Mouse (Mus musculus): ENCODE results near the gene Cnga2. TPM values are rescaled to one million over a fixed set of nuclear protein-coding genes. Genes with fewer than 3 reads are reported as not detected.

Gene Cnga2
- polyA plus RNA-seq (2014; fragmentation: Nextera tagmentation; extraction: Ambion mirVana) = 0.07 and 0.09 TPM in 2 replicates

DNA sequence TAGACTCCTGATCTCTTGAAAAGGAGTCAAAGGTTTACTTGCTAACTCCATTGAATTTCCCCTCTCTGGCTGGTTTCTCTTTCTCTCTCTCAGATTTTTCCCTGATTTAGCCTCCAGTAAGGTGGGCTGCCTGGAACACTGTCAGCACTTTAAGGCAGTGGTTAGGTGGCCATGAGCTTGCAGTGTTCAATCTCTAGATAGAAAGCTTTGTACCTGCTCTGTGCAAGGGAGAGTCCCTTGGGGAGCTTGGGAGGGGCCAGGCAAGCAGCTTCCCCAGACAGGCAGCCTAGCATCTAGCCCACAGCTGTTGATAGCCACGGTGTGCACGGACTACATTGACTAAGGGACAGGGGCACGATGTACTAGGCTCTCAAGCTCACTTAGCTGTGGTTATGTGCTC is at the start of gene Cnga2:
Cnga2 (plus strand) TSS at position 301 of the 400 bp plus-strand sequence.
- Histone ChIP-seq H3K27ac (replicated peaks; ENCODE audit: low read depth, low read length) (no peak within 1 kb of the TSS), H3K9ac (replicated peaks; ENCODE audit: low read length) (no peak within 1 kb of the TSS), H3K9me3 (ENCODE audit: control insufficient read depth, low read length) (no peaks in the 10 kb centered on the region), H3K36me3 (ENCODE audit: control insufficient read depth, insufficient read depth, low read length) (no peaks in the 10 kb centered on the region), H3K4me1 (ENCODE audit: control insufficient read depth, insufficient read depth, low read length) (no peaks in the 10 kb centered on the region), H3K27me3 (ENCODE audit: control insufficient read depth, insufficient read depth, low read length) (no peaks in the 10 kb centered on the region), H3K4me2 (ENCODE audit: low read length) (no peak within 1 kb of the TSS), H3K4me3 (replicated peaks; ENCODE audit: low read depth, low read length) (no peak within 1 kb of the TSS)
- no peak for ATAC-seq (ENCODE audit: low FRiP score, low TSS enrichment)
- no peak for DNase-seq
- 67% methylated on average over 3 of the region's 3 CpGs for WGBS

DNA sequence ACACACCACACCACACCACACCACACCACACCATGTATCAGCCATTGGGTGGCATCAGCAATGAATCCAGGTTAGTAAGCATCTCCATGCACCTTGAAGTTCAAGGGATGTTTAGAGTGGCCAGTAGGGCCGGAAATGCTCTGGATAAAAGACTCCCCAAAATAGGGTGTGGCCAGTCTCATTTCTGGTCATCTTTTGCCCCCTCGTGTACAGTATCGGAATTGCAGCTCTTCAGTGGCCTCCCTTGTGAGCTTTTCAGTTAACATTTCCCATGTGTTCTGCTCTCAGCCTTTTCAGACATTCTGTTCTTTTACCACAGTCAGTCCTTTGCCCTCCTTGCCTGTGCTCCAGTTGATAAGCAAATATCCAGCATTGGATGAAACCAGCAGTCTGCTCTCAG is 45.0 kb upstream of the Cnga2 start:
- Histone ChIP-seq H3K27me3 (ENCODE audit: control insufficient read depth, insufficient read depth, low read length) (no peaks in the 10 kb centered on the region), H3K4me2 (ENCODE audit: low read length) (no peak overlapping the region), H3K27ac (replicated peaks; ENCODE audit: low read depth, low read length) (no peak overlapping the region), H3K4me3 (replicated peaks; ENCODE audit: low read depth, low read length) (no peak overlapping the region), H3K9ac (replicated peaks; ENCODE audit: low read length) (no peak overlapping the region), H3K9me3 (ENCODE audit: control insufficient read depth, low read length) (no peaks in the 10 kb centered on the region), H3K4me1 (ENCODE audit: control insufficient read depth, insufficient read depth, low read length) (no peaks in the 10 kb centered on the region), H3K36me3 (ENCODE audit: control insufficient read depth, insufficient read depth, low read length) (no peaks in the 10 kb centered on the region)
- 18% methylated on average over 3 of the region's 3 CpGs for WGBS
- DNase-seq = peak; percentile 59
- no peak for ATAC-seq (ENCODE audit: low FRiP score, low TSS enrichment)

DNA sequence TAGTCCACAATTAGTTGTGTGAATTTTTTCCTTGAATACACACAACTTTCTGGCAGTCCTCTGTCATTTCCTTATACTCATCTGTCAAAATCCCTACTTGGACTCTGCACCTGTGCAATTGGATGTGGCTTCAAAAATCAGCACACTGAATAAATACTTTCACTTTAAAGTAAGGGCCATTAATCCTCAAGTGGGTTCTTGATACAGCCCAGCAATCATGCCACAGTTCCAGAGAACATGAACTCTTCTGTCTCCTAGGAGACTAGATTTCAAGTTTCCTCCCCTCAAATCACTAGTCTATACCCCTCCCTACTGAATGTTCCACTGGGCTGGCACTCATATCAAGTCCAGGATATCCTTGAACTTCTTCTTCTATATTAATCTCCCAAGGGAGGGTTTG is 33.3 kb upstream of the Cnga2 start:
- ATAC-seq (ENCODE audit: low FRiP score, low TSS enrichment) (no peak), DNase-seq (no peak)
- Histone ChIP-seq H3K9me3 (ENCODE audit: control insufficient read depth, low read length) (no peaks in the 10 kb centered on the region), H3K4me1 (ENCODE audit: control insufficient read depth, insufficient read depth, low read length) (peaks cover 2% of the 10 kb centered on the region; the same call in 1 of the 2 replicates), H3K27ac (replicated peaks; ENCODE audit: low read depth, low read length) (no peak overlapping the region), H3K4me2 (ENCODE audit: low read length) (no peak overlapping the region), H3K27me3 (ENCODE audit: control insufficient read depth, insufficient read depth, low read length) (no peaks in the 10 kb centered on the region), H3K36me3 (ENCODE audit: control insufficient read depth, insufficient read depth, low read length) (no peaks in the 10 kb centered on the region), H3K9ac (replicated peaks; ENCODE audit: low read length) (no peak overlapping the region), H3K4me3 (replicated peaks; ENCODE audit: low read depth, low read length) (no peak overlapping the region)

DNA sequence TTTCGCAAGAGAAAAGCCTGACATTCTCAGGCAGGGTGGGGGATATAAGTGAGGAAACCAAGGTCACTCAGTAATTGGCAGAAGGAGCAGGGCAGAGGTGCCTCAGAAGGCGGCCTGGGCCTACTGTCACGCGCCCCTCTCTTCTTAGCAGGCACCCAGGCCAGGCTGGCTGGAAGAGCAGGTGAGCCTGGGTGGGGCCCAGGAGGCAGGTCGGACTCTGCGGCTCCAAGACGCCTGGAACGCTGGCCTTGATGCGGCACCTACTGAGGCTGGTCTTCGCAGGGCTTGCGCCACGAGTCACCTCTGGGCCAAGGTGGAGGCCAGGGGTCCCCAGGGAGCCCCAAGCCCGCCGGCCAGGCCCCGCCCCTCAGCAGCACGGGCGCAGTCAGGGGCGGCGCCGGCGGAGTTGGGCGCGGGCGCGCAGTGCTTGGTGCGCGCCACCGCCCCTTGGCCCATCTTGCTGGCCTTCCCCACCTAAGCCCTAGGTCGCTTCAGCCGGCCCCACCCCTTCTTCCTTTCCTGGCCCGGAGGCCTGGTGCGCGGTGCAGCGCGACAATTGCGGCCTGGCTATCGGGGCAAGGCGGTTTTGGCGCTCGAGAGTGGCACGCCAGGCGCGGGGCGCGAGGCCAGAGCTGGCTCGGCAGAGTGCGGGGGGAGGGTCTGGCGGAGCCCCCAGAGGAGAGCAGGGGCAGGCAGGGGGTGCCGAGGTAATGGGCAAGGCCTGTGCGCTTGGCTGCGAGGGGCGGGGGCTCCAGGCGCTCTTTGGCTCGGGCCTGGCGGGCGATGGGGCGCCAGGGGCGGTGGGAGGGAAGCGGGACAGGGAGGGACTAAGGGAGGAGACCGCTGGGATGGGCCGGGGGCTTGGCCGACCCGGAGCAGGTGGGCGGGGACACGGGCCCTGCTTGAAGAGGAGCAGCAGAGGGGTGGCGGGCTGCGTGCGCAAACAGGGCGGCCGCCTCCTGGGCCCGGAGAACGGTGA is 29.3 kb upstream of the Cnga2 start, which contains the start of gene Prrg3:
Prrg3 (plus strand) TSS at position 552 of the 979 bp plus-strand sequence.
- ATAC-seq (ENCODE audit: low FRiP score, low TSS enrichment) (peak; percentile 84), DNase-seq (peak; percentile 67)
- WGBS = 26% methylated on average over 50 of the region's 72 CpGs
- Histone ChIP-seq H3K9me3 (ENCODE audit: control insufficient read depth, low read length) (no peaks in the 10 kb centered on the region), H3K4me3 (replicated peaks; ENCODE audit: low read depth, low read length) (peak within 1 kb of the TSS; percentile 44), H3K27ac (replicated peaks; ENCODE audit: low read depth, low read length) (peak within 1 kb of the TSS; percentile 67), H3K27me3 (ENCODE audit: control insufficient read depth, insufficient read depth, low read length) (no peaks in the 10 kb centered on the region), H3K36me3 (ENCODE audit: control insufficient read depth, insufficient read depth, low read length) (no peaks in the 10 kb centered on the region), H3K9ac (replicated peaks; ENCODE audit: low read length) (peak within 1 kb of the TSS; percentile 66), H3K4me1 (ENCODE audit: control insufficient read depth, insufficient read depth, low read length) (peaks cover 6% of the 10 kb centered on the region; the same call in 1 of the 2 replicates), H3K4me2 (ENCODE audit: low read length) (peak within 1 kb of the TSS; percentile 69)

DNA sequence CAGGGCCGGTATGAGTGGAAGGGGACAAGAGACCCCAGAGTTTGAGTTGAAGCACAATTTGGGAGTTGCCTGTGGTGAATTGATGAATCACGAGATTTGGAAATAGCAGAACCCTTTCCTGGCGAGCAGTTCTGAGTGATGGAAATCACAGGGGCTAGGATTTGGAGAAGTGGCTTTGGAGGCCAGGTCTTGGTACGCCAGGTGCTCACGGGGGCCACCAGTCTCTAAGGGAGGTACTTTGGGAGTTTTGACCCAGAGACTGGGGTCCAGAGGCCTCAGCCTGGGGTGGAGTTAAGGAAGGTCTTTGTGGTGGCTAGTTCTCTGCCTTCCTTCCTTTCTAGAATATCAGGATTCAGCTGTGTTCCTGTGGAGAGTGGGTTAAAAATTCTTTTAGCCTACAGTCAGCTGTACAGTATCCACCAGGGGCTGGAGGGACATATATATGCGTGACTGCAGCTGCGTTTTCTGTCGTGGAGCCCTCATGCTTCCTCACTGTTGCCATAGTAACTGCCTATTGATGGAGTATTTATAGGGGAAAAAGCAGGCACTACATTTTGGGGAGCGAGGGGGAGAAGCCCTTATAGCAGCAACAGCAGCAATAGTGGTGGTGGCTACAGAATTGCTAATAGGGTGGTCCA is 28.3 kb upstream of the Cnga2 start:
- Histone ChIP-seq H3K9ac (replicated peaks; ENCODE audit: low read length) (peak overlapping the region; percentile 66), H3K27ac (replicated peaks; ENCODE audit: low read depth, low read length) (peak overlapping the region; percentile 67; the same call in 1 of the 2 replicates), H3K4me2 (ENCODE audit: low read length) (peak overlapping the region; percentile 69), H3K27me3 (ENCODE audit: control insufficient read depth, insufficient read depth, low read length) (no peaks in the 10 kb centered on the region), H3K4me3 (replicated peaks; ENCODE audit: low read depth, low read length) (peak overlapping the region; percentile 44), H3K36me3 (ENCODE audit: control insufficient read depth, insufficient read depth, low read length) (no peaks in the 10 kb centered on the region), H3K4me1 (ENCODE audit: control insufficient read depth, insufficient read depth, low read length) (peaks cover 6% of the 10 kb centered on the region; the same call in 1 of the 2 replicates), H3K9me3 (ENCODE audit: control insufficient read depth, low read length) (no peaks in the 10 kb centered on the region)
- peak; percentile 60 for DNase-seq
- ATAC-seq (ENCODE audit: low FRiP score, low TSS enrichment) = 0 out of 2 replicates have a peak, but pooled peaks have one; percentile 26
- WGBS = 25% methylated on average over 9 of the region's 9 CpGs

DNA sequence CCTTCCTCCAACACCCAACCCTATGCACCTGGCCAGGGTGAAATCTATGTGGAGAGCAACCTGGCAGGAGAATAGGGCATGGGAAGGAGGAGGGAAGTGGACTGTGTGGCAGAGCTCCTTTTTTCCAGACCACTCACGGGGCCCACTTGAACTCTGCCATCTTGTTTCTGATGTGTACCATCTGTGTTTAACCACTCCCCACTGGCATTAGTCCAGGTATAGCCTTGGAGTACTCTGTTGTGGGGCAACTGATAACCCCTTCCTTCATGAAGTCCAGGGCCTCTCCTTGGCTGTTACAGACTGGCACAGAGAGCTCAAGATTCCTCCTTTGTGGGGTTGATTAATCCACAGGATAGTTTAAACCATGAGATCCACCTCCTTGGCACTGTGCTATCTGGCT is 23.4 kb upstream of the Cnga2 start:
- 80% methylated on average over 1 of the region's 1 CpGs for WGBS
- DNase-seq (no peak), ATAC-seq (ENCODE audit: low FRiP score, low TSS enrichment) (no peak)
- Histone ChIP-seq H3K27ac (replicated peaks; ENCODE audit: low read depth, low read length) (no peak overlapping the region), H3K9me3 (ENCODE audit: control insufficient read depth, low read length) (no peaks in the 10 kb centered on the region), H3K27me3 (ENCODE audit: control insufficient read depth, insufficient read depth, low read length) (no peaks in the 10 kb centered on the region), H3K4me3 (replicated peaks; ENCODE audit: low read depth, low read length) (no peak overlapping the region), H3K36me3 (ENCODE audit: control insufficient read depth, insufficient read depth, low read length) (no peaks in the 10 kb centered on the region), H3K4me1 (ENCODE audit: control insufficient read depth, insufficient read depth, low read length) (peaks cover 5% of the 10 kb centered on the region; the same call in 1 of the 2 replicates), H3K4me2 (ENCODE audit: low read length) (no peak overlapping the region), H3K9ac (replicated peaks; ENCODE audit: low read length) (no peak overlapping the region)

DNA sequence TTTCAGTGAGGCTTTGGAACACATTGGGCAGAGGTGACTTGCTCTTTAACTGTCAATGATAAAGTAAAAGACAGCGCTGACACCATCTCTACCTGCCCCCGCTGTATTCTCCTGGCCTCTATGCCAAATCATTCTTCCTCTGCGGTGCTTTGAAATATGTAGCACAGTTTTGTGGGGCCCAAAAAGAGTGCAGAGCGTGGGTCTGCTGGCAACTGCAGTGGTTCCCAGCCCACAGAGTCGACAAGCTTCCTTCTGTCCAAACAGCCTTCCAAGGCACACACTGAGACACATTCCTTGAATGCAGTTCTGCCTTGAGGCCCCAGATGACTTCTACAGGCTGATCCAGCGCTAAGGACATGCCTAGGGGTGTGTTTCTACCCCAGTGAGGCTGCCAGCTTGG is 22.8 kb upstream of the Cnga2 start:
- ATAC-seq (ENCODE audit: low FRiP score, low TSS enrichment) (no peak), DNase-seq (no peak)
- H3K4me1 ChIP-seq (ENCODE audit: control insufficient read depth, insufficient read depth, low read length) = no peaks in the 10 kb centered on the region
- no peaks in the 10 kb centered on the region for H3K36me3 ChIP-seq (ENCODE audit: control insufficient read depth, insufficient read depth, low read length)
- 87% methylated on average over 6 of the region's 6 CpGs for WGBS
- H3K4me2 ChIP-seq (ENCODE audit: low read length) = no peak overlapping the region
- H3K9ac ChIP-seq (replicated peaks; ENCODE audit: low read length) = no peak overlapping the region
- no peak overlapping the region for H3K27ac ChIP-seq (replicated peaks; ENCODE audit: low read depth, low read length)
- H3K27me3 ChIP-seq (ENCODE audit: control insufficient read depth, insufficient read depth, low read length) = no peaks in the 10 kb centered on the region
- H3K4me3 ChIP-seq (replicated peaks; ENCODE audit: low read depth, low read length) = no peak overlapping the region
- no peaks in the 10 kb centered on the region for H3K9me3 ChIP-seq (ENCODE audit: control insufficient read depth, low read length)

DNA sequence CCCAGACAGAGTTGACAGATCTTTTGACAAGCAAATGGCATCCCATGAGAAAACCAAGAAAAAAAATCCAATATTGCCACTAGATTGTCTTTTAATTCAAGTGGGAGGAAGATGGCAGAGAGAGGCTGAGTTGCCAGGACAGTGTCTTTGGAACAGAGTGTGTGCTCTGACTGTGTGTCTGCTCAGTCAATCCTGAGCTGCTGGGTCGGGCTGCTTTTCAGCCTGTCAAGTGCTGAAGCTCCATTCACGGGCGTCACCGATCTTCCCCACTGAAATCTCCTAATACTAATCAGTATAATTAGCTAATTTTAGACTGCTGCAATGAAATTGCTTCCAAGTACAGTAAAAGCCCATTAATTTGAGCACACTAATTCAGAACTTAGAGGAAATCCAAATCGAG is 20.3 kb upstream of the Cnga2 start:
- Histone ChIP-seq H3K9ac (replicated peaks; ENCODE audit: low read length) (no peak overlapping the region), H3K36me3 (ENCODE audit: control insufficient read depth, insufficient read depth, low read length) (no peaks in the 10 kb centered on the region), H3K4me1 (ENCODE audit: control insufficient read depth, insufficient read depth, low read length) (no peaks in the 10 kb centered on the region), H3K4me2 (ENCODE audit: low read length) (no peak overlapping the region), H3K4me3 (replicated peaks; ENCODE audit: low read depth, low read length) (no peak overlapping the region), H3K27me3 (ENCODE audit: control insufficient read depth, insufficient read depth, low read length) (no peaks in the 10 kb centered on the region), H3K9me3 (ENCODE audit: control insufficient read depth, low read length) (no peaks in the 10 kb centered on the region), H3K27ac (replicated peaks; ENCODE audit: low read depth, low read length) (no peak overlapping the region)
- DNase-seq (no peak), ATAC-seq (ENCODE audit: low FRiP score, low TSS enrichment) (no peak)
- WGBS = 61% methylated on average over 5 of the region's 5 CpGs

All from midbrain, embryonic 14.5 days (tissue).